Mouse (Mus musculus): ENCODE results near the gene Ddrgk1.
A peak's percentile ranks its signal among the peaks of the same experiment; 100 is the strongest.
"Not testable (repeated sequence)": the region's sequence is repeated elsewhere in the genome, so short reads cannot be mapped to it uniquely, and the experiment has no call there.

Ddrgk1 gene

DNA sequence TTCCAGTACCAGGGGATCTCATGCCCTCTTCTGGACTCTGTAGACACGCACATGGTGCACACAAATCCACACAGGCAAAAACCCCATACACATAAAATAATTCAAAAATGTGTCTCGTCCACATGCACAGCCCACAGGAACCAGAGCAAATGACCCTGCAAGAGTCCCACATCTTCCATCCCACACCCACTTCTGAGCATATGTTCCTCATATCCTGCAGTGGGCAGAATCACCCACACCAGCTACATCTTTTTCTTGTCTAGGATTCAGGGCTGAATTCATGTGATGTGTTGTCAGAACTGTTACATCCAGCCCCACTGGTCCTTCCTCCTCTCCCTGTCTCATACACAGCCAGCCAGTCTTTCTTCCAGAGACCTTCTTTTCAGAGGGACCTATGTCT lies 11.2 kb downstream of the Ddrgk1 start:
- DNase-seq (ENCODE audit: low spot score in 2 of 2) = no peak

DNA sequence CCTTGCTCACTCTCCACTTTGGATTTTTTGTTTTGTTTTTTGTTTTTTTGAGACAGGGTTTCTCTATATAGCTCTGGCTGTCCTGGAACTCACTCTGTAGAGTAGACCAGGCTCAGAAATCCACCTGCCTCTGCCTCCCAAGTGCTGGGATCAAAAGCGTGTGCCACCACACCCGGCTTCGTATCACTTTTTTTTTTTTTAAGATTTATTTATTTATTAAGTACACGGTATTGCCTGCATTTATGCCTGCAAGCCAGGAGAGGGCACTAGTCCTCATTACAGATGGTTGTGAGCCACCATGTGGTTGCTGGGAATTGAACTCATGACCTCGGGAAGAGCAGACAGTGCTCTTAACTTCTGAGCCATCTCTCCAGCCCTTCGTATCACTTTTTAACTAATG lies 15.4 kb downstream of the Ddrgk1 start:
- DNase-seq (ENCODE audit: low spot score in 2 of 2) = not testable (repeated sequence)

DNA sequence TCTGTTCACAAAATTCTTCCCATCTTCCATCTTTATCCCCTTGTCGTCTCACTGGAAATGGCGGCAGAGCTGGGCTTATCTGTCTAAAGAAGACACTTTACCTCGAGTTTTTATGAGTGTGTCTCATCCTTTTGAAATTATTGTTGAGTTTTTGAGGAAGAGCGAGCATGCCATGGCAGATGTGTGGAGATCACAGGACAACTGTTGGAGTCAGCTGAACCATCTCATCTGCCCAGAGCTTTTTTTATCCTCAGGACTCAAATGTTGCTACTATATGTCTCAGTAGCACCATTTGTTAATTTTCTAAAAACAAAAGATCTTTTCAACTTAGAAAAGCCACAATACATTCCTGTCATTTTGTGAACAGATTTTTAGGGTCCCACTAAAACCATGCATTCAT lies 19.3 kb downstream of the Ddrgk1 start:
- no peak for DNase-seq (ENCODE audit: low spot score in 2 of 2)

DNA sequence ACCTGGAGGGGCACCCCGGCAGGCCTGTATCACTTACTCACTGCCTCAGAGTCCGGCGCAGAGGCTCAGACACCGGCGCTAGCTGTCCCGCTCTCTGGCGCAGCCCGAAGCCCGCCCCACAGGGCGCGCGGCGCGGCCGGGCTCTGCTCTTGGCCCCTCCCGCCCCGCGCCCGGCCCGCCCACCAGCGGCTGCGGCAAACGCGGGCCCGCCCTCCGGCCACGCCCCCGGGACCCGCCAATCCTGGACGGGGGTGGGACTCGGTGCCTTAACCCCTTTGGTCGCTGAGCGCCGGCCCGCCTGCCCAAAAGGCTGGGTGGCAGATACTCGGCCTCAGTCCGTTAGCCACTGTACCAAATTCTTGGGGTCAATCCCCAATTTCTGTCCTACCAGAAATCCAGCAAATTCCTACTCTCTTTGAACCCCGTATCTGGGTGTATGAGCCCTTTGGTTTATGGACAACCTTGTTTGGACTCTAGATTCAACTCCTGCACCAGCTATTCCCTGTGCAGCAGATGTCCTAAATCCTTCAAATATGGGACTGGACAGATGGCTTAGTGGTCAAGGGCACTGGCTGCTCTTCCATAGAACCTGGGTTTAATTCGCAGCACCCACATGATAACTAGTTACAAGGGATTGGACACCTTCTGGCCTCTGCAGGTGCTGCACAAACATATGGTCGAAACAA lies 21.6 kb downstream of the Ddrgk1 start, which contains the start of gene Lzts3:
Gene Lzts3, minus strand, starts transcription at position 120 of the 686 bp plus-strand sequence.
- DNase-seq (ENCODE audit: low spot score in 2 of 2) = peak; percentile 84 to 89

DNA sequence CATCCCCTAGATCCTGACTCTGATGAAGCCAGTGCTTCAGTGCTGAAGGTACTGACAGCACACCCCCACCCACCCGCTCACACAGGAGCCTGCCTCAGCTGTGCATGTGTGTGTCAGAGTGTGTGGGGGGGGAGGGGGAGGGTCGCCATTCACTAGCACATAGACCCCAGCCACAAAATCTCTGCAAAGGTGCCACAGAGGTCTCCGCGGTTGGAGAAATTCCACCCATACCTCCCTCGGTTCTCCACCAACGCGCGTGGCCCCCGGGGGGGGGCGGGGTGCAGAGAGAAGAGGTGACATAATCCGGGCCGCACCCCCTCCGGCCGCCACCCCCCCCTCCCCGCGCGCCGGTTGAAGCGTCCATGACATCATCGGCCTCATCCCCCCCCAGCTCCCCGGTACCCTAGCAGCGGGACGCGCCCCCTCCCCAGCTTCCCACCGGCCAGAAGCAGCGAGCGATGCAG lies 22.2 kb downstream of the Ddrgk1 start:
- no peak for DNase-seq (ENCODE audit: low spot score in 2 of 2)

DNA sequence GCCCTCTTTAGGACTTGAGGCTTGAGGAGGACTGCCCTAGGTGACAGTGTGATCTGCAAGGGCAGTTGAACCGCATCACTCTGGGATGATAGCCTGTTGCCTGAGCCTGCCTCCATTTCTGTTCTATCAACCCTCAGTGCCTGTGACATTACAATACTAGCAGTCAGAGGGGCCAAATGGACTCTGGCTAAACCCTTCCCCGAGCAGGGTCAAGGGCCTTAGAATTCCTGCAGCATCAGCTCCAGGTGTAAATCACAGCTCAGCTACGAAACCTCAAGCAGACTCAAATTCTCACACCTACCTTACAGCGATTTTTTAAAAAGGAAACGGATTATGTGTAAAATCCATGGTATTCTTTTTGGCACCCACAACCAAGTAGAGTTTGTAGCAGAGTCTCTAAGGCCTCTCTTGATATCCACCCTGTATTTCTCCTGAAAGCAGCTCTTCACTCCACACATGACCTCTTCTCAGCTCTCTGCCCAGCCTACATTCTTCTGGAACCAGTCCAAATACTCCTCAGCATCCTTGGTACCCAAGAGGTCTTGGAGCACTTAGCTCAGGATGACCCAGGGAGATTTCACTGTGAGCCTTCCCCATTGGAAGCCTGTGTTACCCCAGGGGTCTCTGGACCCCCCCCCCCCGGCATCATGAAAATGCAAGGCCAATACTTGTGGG lies 23.0 kb downstream of the Ddrgk1 start:
- no peak for DNase-seq (ENCODE audit: low spot score in 2 of 2)

DNA sequence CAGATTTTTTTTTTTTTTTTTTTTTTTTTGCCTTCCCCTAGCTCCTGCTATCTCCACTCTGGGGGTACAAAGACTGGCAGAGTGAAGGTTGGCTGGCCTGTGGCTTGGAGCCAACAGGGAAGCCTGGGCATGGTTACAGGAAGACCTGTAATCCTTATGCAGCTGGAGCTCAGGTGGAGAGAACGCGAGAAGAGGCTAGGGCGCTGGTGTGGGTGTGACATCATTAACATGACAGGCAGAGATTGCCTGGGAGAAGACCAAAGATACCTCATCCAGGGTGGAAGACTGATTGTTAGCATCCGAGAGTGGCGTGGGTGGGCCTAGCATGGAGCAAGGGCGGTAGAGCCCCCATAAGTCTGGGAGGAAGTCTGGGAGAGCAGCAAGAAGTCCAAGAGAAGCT lies 25.2 kb downstream of the Ddrgk1 start:
- DNase-seq (ENCODE audit: low spot score in 2 of 2) = no peak

DNA sequence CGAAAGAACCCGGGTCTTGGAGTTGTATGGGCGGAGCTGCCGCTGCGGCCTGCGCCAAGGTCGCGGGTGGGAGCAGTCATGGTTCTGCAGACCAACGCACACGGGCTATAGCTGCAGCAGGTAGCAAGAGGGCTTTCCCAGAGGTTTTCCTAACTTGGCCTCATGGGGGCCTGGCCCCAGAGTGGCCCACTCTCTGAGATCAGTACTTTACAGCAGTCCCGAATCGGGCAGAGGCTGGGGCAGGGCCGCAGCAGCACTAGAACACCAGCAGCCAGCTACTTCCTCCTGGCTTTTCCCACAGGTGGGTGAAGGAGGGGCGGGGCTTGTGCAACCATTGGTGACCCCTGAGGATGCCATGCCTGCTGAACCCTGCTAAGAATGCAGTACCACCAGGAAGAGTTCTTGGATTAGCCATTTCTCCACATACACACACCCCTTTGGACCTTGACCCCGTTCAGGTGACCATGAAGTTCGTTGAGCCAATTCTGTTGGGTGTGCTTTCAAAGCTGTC lies 26.3 kb downstream of the Ddrgk1 start:
- no peak for DNase-seq (ENCODE audit: low spot score in 2 of 2)

DNA sequence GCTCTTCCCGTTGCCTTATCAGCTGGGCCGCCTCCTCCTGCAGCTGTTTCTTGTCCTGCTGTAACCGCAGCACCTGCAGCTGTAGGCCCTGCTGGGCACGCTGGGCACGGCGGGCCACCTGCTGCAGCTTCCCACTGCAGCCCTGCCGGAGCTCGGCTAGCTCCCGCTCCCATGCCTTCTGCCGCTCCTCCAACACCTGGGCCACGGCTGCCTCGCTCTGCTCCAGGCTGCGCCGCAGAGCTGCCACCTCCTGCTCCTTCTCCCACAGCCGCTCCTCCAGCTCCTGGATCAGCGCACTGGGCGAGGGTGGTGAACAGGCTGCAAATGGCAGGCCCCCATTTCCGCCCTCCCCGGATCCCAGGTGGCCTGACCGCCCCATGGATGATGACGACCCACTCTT lies 28.6 kb downstream of the Ddrgk1 start:
- no peak for DNase-seq (ENCODE audit: low spot score in 2 of 2)

DNA sequence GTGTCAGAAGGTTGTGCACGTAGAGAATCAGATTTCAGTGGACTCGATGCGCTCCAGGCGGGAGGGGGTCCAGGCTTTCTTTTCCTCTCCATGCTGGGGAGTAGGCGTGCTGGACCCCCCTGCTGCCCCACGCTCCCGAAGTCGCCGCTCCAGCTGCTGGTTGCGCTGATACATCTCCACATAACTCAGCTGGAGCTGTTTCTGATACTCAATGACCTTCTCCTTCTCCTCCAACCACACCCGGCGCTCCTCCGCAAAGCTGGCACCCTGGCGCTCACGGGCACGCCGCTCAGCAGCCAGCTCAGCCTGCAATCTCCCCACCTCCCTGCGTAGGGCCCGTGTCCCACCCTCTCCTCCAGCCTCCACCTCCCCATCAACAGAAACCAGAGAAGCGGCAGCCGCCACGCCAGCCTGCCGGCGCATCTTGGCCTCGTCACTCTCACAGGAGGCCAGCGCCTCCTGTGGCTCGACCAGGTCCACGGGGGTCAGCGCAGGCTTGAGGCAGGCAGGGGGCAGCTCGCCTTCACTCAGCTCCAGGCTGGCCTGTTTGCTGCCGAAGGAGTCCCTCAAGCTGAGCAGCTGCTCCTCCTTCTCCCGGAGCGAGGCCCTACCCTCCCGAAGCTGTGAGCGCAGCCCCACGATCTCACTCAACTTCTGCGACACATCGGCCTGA lies 29.6 kb downstream of the Ddrgk1 start:
- DNase-seq (ENCODE audit: low spot score in 2 of 2) = peak; percentile 9 to 22

DNA sequence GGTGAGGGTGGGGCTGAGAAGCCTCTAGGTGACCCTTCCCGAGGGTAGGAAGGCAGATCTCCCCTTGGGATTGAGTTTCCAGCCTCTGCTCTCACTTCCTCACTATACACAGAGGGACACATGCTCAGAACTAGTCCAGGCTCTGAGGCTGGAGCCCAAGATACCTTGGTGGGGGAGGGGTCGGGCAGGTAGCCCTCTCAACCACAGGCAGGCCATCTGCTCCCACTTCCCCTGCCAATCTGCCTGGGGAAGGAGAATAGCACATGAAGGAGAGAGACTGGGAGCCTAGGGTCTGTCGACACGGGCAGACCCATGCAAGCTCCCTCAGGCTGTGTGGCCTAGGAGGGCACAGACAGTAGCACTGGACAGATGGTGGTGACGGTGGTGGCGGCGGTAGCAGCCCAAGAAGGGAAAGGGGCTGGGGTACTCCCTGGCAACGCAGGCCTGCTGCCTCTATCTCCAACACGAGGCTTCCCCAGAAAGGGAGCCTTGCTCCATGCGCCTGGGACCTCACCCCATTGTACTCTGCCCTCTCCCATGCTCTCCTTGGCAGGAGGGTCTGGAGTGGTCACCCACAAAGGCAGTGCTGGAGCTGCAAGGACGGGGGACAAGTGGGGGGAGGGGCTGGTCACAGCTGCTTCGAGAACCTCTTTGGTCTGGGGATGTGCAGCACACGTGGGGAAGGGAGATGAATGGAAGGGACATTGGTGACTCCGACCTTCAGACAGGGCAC lies 30.3 kb downstream of the Ddrgk1 start:
- no peak for DNase-seq (ENCODE audit: low spot score in 2 of 2)

DNA sequence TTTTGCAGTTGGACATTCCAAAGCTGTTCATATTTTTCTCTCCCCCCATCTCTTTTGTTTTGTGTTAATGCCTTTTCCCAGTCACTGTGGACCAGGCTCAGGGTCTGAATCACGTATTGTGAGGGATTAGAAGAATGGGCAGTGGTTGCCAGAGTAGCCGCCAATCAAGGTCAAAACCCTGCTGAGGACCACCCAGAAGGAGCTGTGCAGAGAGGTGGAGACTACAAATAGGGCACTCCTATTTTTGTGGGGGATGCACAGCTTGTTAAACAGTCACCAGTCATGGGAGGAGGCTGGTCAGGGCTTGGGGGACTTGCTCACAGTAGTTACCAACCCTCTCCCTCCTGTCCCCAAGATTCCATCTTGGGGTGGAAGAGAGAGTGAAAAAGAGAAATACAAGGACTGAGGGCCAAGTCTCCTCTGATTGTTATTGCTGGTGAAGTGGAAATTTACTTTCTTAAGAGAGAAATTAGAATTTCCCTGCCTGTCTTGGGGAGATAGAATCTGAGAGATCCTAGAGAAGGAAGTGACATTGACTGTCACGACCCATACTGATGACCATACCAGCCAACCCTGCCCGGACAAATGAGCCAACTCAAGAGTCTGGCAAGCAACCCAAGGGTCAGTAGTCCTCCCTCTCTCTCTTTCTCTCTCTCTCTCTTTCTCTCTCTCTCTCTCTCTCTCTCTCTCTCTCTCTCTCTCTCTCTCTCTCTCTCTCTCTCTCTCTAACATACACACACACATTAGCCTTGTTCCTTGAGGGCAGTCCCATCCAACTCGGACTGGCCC lies 31.4 kb downstream of the Ddrgk1 start:
- DNase-seq (ENCODE audit: low spot score in 2 of 2) = no peak

DNA sequence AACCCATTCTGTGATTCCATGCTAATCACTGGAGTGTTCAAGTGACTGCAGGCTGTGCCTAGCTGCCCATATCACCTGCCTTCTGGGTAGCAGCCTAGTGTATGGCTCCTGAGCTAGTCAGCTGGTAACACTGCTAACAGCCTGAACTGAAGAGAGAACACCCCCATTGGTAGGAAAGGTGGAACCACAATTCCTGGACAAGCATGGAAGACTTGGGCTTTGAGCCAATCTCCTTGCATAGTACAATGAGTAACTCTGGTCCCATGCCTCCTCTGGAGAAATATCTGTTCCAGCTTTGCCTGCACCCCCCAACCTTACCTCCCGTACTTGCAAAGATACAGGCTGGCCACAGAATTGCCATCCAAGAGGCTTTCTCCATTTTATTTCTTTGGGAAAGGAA lies 32.0 kb downstream of the Ddrgk1 start:
- no peak for DNase-seq (ENCODE audit: low spot score in 2 of 2)

DNA sequence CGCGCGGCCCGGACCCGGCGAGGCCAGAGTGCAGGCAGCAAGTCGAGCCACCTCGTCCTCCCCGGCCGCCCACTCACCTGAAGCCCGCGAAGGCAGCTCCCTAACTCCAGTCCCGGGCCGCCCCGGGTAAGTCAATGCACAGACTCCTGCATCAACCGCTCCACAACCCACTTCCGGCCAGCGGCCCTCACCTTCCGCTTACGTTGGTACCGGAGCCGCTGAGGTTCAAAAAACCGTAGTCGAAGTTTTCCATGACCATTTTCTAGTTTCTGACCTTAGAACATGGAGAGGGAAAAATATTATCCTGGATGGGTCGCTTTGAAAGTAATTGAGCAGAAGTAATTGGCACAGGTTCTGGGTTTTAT lies 34.6 kb downstream of the Ddrgk1 start, which contains the start of the genes Fastkd5 and Ubox5:
Gene Fastkd5, minus strand, starts transcription at position 189 of the 365 bp plus-strand sequence.
Gene Ubox5, minus strand, starts transcription at position 200 of the 365 bp plus-strand sequence.
- DNase-seq (ENCODE audit: low spot score in 2 of 2) = peak; percentile 81 to 82

DNA sequence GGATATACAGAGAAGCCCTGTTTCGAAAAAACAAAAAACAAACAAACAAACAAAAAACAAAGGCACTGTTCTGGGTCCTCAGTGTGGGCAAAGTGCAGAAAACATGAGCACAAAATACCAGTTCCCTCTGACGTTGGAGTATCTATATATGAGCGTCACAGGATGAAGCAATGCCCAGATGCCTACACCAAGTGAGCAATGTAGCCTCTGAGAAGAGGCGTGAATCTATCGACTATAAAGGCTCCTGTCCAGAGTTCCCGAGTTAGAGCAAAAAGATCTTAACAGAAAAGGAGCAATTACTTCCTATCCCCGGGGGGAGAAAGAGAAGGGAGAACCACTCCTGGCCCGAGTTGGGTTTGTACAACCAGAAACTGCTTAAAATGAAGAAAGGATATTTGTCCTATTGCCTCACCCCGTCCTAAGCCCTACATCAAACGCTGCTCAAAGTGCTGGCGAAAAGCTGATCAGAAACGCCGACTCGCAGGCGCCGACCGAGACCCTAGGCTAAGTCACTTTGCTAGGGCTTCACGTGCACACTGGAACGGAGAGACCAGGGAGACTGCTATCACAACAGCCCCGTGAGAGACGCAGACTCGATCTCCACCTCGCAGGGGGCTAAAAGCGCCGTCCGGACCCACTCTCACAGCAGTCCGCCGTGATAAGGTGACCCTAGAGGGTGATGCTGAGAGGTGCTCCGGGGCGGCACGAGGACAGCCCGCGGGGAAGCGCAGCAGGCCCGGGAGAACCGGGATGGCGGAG lies 35.2 kb downstream of the Ddrgk1 start:
- peak in 1 of 2 experiments; percentile 14 for DNase-seq (ENCODE audit: low spot score in 2 of 2)

DNA sequence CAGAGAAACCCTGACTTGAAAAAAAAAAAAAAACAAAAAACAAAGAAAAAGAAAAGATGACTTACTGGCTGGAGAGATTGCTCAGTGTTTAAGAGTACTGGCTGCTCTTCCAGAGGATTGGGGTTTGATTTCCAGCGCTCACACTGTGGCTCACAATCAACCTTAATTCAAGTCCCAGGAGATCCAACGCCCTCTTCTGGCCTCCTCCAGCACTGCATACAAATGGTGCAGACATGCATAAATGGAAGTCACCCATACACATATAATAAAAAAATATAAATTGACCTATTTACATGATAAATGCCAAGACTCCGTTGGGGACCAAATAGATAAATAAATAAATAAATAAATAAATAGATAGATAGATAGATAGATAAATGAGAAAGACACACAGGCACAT lies 36.0 kb downstream of the Ddrgk1 start:
- peak in 1 of 2 experiments; percentile 13 for DNase-seq (ENCODE audit: low spot score in 2 of 2)

DNA sequence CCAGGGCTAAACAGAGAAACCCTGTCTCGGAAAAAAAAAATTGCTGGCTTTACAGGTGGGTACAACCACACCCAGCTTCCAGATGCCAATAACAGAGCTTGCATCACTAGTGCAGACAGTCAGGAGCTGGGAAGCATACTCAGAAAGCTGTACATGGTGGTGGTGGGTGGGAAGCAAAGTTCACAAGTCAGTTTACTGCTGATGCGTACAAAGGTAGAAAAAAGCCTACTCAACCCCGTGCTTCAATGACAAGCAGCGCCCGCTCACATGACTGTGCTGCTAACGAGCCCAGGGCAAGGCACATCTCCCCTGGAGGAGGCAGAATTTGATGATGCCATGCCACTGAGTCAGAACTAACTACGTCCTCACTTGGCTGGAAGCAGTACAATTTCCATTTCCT lies 45.5 kb downstream of the Ddrgk1 start:
- no peak for DNase-seq (ENCODE audit: low spot score in 2 of 2)

DNA sequence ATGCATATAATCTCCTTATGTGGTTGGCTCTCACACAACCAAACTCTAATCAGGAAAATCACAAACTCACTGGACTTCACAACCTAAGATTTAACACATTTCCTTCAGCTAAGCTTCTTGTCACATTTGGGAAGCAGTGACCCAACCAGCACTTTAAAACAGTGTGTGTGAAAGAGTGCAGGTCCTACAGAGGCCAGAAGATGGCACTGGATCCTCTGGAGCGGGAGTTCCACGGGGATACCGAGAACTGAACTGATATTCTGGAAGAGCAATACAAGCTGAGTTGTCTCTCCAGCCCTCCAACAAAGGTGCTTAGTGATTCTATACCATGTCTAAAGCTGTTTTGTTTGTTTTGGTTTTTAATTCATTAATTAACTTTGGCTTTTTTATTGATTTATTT lies 51.4 kb downstream of the Ddrgk1 start:
- no peak for DNase-seq (ENCODE audit: low spot score in 2 of 2)

Data from natural killer cell, adult 2 months (primary cell).